Mouse (Mus musculus) CH12.LX (cell line): Measurements from ENCODE around the gene Rab12.

Source experiments
- CTCF ChIP-seq, 2 experiments: IDR thresholded peaks in 1 of 2; conservative IDR thresholded peaks in 1 of 2; 2 replicates each; pipeline ENCODE4 v1.5.1; 2011 to 2012; ENCODE audit warnings: low read depth in 2 of 2, low read length in 2 of 2, improper control_type of control experiment in 1 of 2, inconsistent platforms in 1 of 2, mild to moderate bottlenecking in 1 of 2, moderate library complexity in 1 of 2
- GABPA ChIP-seq: IDR thresholded peaks from 2 replicates; pipeline ENCODE4 v1.6.1; 2012; ENCODE audit warnings: low read depth, low read length, improper control_type of control experiment, inconsistent platforms; ENCODE audit not compliant: insufficient replicate concordance
- ZNF384 ChIP-seq: IDR thresholded peaks from 2 replicates; pipeline ENCODE4 v1.6.1; 2012; ENCODE audit warnings: low read depth, low read length, improper control_type of control experiment, inconsistent platforms

- no peak for TF ChIP-seq GABPA
- TF ChIP-seq ZNF384, result no peak
- TF ChIP-seq CTCF (conservative IDR thresholded peaks at IDR 0.05 in 1 of 2, IDR thresholded peaks at IDR 0.05 in 1 of 2; ENCODE audit: low read depth in 2 of 2, low read length in 2 of 2), result no peak
Observed at GRCm38 (mm10) chr17:66448421-66449405, 70.8 kb downstream of the Rab12 start.
